Mouse (Mus musculus): ENCODE results near the gene Dgkz. TPM values are rescaled to one million over a fixed set of nuclear protein-coding genes. Genes with fewer than 3 reads are reported as not detected.

Gene Dgkz
- polyA plus RNA-seq, 1 experiment from 2014 or later, result 24.1 TPM

GRCm38 (mm10) chr2:91959544-91960410 is 15.9 kb downstream of the Dgkz start:
- Histone ChIP-seq H3K9ac (ENCODE audit: low read depth, low read length) (no peak overlapping the region), H3K4me3 (ENCODE audit: low read depth, low read length) (no peak overlapping the region), H3K36me3 (ENCODE audit: control insufficient read depth, insufficient read depth, low read length) (no peaks in the 10 kb centered on the region), H3K27me3 (ENCODE audit: control insufficient read depth, insufficient read depth, low read length) (peaks cover 2% of the 10 kb centered on the region; the same call in 1 of the 2 replicates), H3K4me1 (replicated peaks; ENCODE audit: control insufficient read depth, insufficient read depth, low read length) (0 out of 2 replicates have a peak, but pooled peaks cover 2% of the 10 kb centered on the region), H3K9me3 (ENCODE audit: control insufficient read depth, low read length) (no peaks in the 10 kb centered on the region), H3K27ac (ENCODE audit: low read depth, low read length) (no peak overlapping the region), H3K4me2 (replicated peaks; ENCODE audit: low read depth, low read length) (no peak overlapping the region)
- ATAC-seq (ENCODE audit: low FRiP score) (no peak), DNase-seq (ENCODE audit: low spot score) (no peak)
- 83% methylated on average over 11 of the region's 11 CpGs for WGBS

- Histone ChIP-seq H3K9me3 (ENCODE audit: control insufficient read depth, low read length) (no peaks in the 10 kb centered on the region), H3K9ac (ENCODE audit: low read depth, low read length) (no peak overlapping the region), H3K4me2 (replicated peaks; ENCODE audit: low read depth, low read length) (no peak overlapping the region), H3K4me3 (ENCODE audit: low read depth, low read length) (no peak overlapping the region), H3K4me1 (replicated peaks; ENCODE audit: control insufficient read depth, insufficient read depth, low read length) (0 out of 2 replicates have a peak, but pooled peaks cover 2% of the 10 kb centered on the region), H3K27me3 (ENCODE audit: control insufficient read depth, insufficient read depth, low read length) (no peaks in the 10 kb centered on the region), H3K36me3 (ENCODE audit: control insufficient read depth, insufficient read depth, low read length) (no peaks in the 10 kb centered on the region), H3K27ac (ENCODE audit: low read depth, low read length) (no peak overlapping the region)
- DNase-seq (ENCODE audit: low spot score) (peak; percentile 75), ATAC-seq (ENCODE audit: low FRiP score) (no peak)
- WGBS, result 52% methylated on average over 10 of the region's 10 CpGs
Measured at GRCm38 (mm10) chr2:91958701-91959457, 16.8 kb downstream of the Dgkz start.

GRCm38 (mm10) chr2:91958049-91958448 is 17.6 kb downstream of the Dgkz start:
- Histone ChIP-seq H3K36me3 (ENCODE audit: control insufficient read depth, insufficient read depth, low read length) (no peaks in the 10 kb centered on the region), H3K4me1 (replicated peaks; ENCODE audit: control insufficient read depth, insufficient read depth, low read length) (0 out of 2 replicates have a peak, but pooled peaks cover 2% of the 10 kb centered on the region), H3K4me3 (ENCODE audit: low read depth, low read length) (no peak overlapping the region), H3K27me3 (ENCODE audit: control insufficient read depth, insufficient read depth, low read length) (no peaks in the 10 kb centered on the region), H3K4me2 (replicated peaks; ENCODE audit: low read depth, low read length) (no peak overlapping the region), H3K27ac (ENCODE audit: low read depth, low read length) (no peak overlapping the region), H3K9me3 (ENCODE audit: control insufficient read depth, low read length) (no peaks in the 10 kb centered on the region), H3K9ac (ENCODE audit: low read depth, low read length) (no peak overlapping the region)
- ATAC-seq (ENCODE audit: low FRiP score), result no peak
- no peak for DNase-seq (ENCODE audit: low spot score)
- WGBS, result 84% methylated on average over 8 of the region's 8 CpGs

GRCm38 (mm10) chr2:91957096-91957495 is 18.6 kb downstream of the Dgkz start:
- DNase-seq (ENCODE audit: low spot score) (no peak), ATAC-seq (ENCODE audit: low FRiP score) (no peak)
- Histone ChIP-seq H3K4me1 (replicated peaks; ENCODE audit: control insufficient read depth, insufficient read depth, low read length) (0 out of 2 replicates have a peak, but pooled peaks cover 2% of the 10 kb centered on the region), H3K4me3 (ENCODE audit: low read depth, low read length) (no peak overlapping the region), H3K36me3 (ENCODE audit: control insufficient read depth, insufficient read depth, low read length) (no peaks in the 10 kb centered on the region), H3K27me3 (ENCODE audit: control insufficient read depth, insufficient read depth, low read length) (no peaks in the 10 kb centered on the region), H3K4me2 (replicated peaks; ENCODE audit: low read depth, low read length) (no peak overlapping the region), H3K9me3 (ENCODE audit: control insufficient read depth, low read length) (no peaks in the 10 kb centered on the region), H3K27ac (ENCODE audit: low read depth, low read length) (no peak overlapping the region), H3K9ac (ENCODE audit: low read depth, low read length) (no peak overlapping the region)
- 65% methylated on average over 4 of the region's 4 CpGs for WGBS

GRCm38 (mm10) chr2:91955875-91956274 is 19.8 kb downstream of the Dgkz start:
- H3K4me2 ChIP-seq (replicated peaks; ENCODE audit: low read depth, low read length), result no peak overlapping the region
- H3K27me3 ChIP-seq (ENCODE audit: control insufficient read depth, insufficient read depth, low read length), result no peaks in the 10 kb centered on the region
- ATAC-seq (ENCODE audit: low FRiP score), result no peak
- no peaks in the 10 kb centered on the region for H3K9me3 ChIP-seq (ENCODE audit: control insufficient read depth, low read length)
- no peak overlapping the region for H3K9ac ChIP-seq (ENCODE audit: low read depth, low read length)
- no peaks in the 10 kb centered on the region for H3K36me3 ChIP-seq (ENCODE audit: control insufficient read depth, insufficient read depth, low read length)
- no peak overlapping the region for H3K27ac ChIP-seq (ENCODE audit: low read depth, low read length)
- no peaks in the 10 kb centered on the region for H3K4me1 ChIP-seq (replicated peaks; ENCODE audit: control insufficient read depth, insufficient read depth, low read length)
- H3K4me3 ChIP-seq (ENCODE audit: low read depth, low read length), result no peak overlapping the region
- 89% methylated on average over 6 of the region's 6 CpGs for WGBS
- no peak for DNase-seq (ENCODE audit: low spot score)

GRCm38 (mm10) chr2:91955121-91955591 is 20.5 kb downstream of the Dgkz start:
- 88% methylated on average over 4 of the region's 4 CpGs for WGBS
- Histone ChIP-seq H3K36me3 (ENCODE audit: control insufficient read depth, insufficient read depth, low read length) (no peaks in the 10 kb centered on the region), H3K9me3 (ENCODE audit: control insufficient read depth, low read length) (no peaks in the 10 kb centered on the region), H3K27me3 (ENCODE audit: control insufficient read depth, insufficient read depth, low read length) (no peaks in the 10 kb centered on the region), H3K27ac (ENCODE audit: low read depth, low read length) (no peak overlapping the region), H3K4me2 (replicated peaks; ENCODE audit: low read depth, low read length) (no peak overlapping the region), H3K9ac (ENCODE audit: low read depth, low read length) (no peak overlapping the region), H3K4me1 (replicated peaks; ENCODE audit: control insufficient read depth, insufficient read depth, low read length) (0 out of 2 replicates have a peak, but pooled peaks cover 2% of the 10 kb centered on the region), H3K4me3 (ENCODE audit: low read depth, low read length) (no peak overlapping the region)
- ATAC-seq (ENCODE audit: low FRiP score) (no peak), DNase-seq (ENCODE audit: low spot score) (no peak)

- no peaks in the 10 kb centered on the region for H3K9me3 ChIP-seq (ENCODE audit: control insufficient read depth, low read length)
- no peaks in the 10 kb centered on the region for H3K36me3 ChIP-seq (ENCODE audit: control insufficient read depth, insufficient read depth, low read length)
- no peak overlapping the region for H3K27ac ChIP-seq (ENCODE audit: low read depth, low read length)
- no peaks in the 10 kb centered on the region for H3K27me3 ChIP-seq (ENCODE audit: control insufficient read depth, insufficient read depth, low read length)
- no peak overlapping the region for H3K4me2 ChIP-seq (replicated peaks; ENCODE audit: low read depth, low read length)
- DNase-seq (ENCODE audit: low spot score) (no peak), ATAC-seq (ENCODE audit: low FRiP score) (no peak)
- H3K9ac ChIP-seq (ENCODE audit: low read depth, low read length), result no peak overlapping the region
- 24% methylated on average over 5 of the region's 5 CpGs for WGBS
- peaks cover 8% of the 10 kb centered on the region; the same call in 1 of the 2 replicates for H3K4me1 ChIP-seq (replicated peaks; ENCODE audit: control insufficient read depth, insufficient read depth, low read length)
- H3K4me3 ChIP-seq (ENCODE audit: low read depth, low read length), result no peak overlapping the region
Measured at GRCm38 (mm10) chr2:91953825-91954224, 21.8 kb downstream of the Dgkz start.

- DNase-seq (ENCODE audit: low spot score) (no peak), ATAC-seq (ENCODE audit: low FRiP score) (peak; percentile 60)
- Histone ChIP-seq H3K9ac (ENCODE audit: low read depth, low read length) (peak overlapping the region; percentile 31; the same call in 1 of the 2 replicates), H3K27me3 (ENCODE audit: control insufficient read depth, insufficient read depth, low read length) (no peaks in the 10 kb centered on the region), H3K36me3 (ENCODE audit: control insufficient read depth, insufficient read depth, low read length) (no peaks in the 10 kb centered on the region), H3K9me3 (ENCODE audit: control insufficient read depth, low read length) (no peaks in the 10 kb centered on the region), H3K4me3 (ENCODE audit: low read depth, low read length) (no peak overlapping the region), H3K4me2 (replicated peaks; ENCODE audit: low read depth, low read length) (peak overlapping the region; percentile 21; the same call in 1 of the 2 replicates), H3K4me1 (replicated peaks; ENCODE audit: control insufficient read depth, insufficient read depth, low read length) (peaks cover 14% of the 10 kb centered on the region), H3K27ac (ENCODE audit: low read depth, low read length) (peak overlapping the region; percentile 49; the same call in 1 of the 2 replicates)
- 25% methylated on average over 15 of the region's 15 CpGs for WGBS
Measured at GRCm38 (mm10) chr2:91950275-91951085, 25.2 kb downstream of the Dgkz start.
